Mouse (Mus musculus) stomach, postnatal 0 days (tissue): ENCODE measurements around the gene Tlcd1.

Experiments used
- CTCF ChIP-seq: IDR thresholded peaks from 2 replicates; pipeline ENCODE4 v1.5.1; 2016; ENCODE audit warnings: antibody characterized with exemption, low read depth, mild to moderate bottlenecking, moderate library complexity
- EP300 ChIP-seq: optimal IDR thresholded peaks from 2 replicates; pipeline ENCODE3; 2016; ENCODE audit warnings: antibody characterized with exemption

- no peak for TF ChIP-seq EP300
- peak; percentile 64 for TF ChIP-seq CTCF
Measured at GRCm38 (mm10) chr11:78172034-78172747, 4.3 kb upstream of the Tlcd1 start.
